Mouse (Mus musculus): Measurements from ENCODE around the gene Cks1b.
A peak's percentile ranks its signal among the peaks of the same experiment; 100 is the strongest.

DNA sequence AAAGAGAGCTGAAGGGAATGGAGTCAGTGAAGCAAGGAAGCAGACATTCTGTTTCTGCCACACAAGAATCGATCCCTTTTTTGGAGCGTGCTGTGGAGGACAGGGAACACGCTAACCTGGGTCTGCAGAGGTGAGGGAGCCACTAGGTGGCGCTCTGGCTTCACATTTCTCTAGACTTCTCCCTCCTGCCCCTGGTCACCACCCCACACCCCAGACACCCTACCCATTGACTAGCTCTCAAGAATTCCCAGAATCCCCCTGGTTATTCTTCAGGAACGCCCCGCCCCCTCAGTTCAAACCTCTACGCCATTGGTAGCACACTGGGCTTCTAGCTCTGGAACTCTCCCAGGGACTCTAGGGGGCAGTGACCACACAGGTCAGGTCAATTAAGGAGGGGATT, 31.4 kb upstream of the Cks1b start:
- TF ChIP-seq CTCF (conservative IDR thresholded peaks at IDR 0.05; ENCODE audit: insufficient read depth, insufficient read length, low read depth, low read length) (peak; percentile 87), POLR2A (IDR thresholded peaks at IDR 0.05; ENCODE audit: low read depth, low read length) (no peak)

Data from kidney, adult 2 months (tissue).